Mouse (Mus musculus) MEL (cell line): ENCODE measurements around the gene Cbr1. TPM values are rescaled to one million over a fixed set of nuclear protein-coding genes. Genes with fewer than 3 reads are reported as not detected.

Source experiments
- DNase-seq: peaks from one replicate; pipeline ENCODE4 v3.0.0; 2011; ENCODE audit warnings: low read depth, low spot score
- H3K27ac ChIP-seq: 2 replicates; pipeline ENCODE4 v1.5.1; 2012; ENCODE audit warnings: low read depth, mild to moderate bottlenecking, control low read depth, low read length, moderate library complexity; ENCODE audit not compliant: control insufficient read depth
- H3K27me3 ChIP-seq, 2 experiments: fragments of 150-350 bp in 1 of 2; sonication (generic) in 1 of 2; 2 replicates each; pipeline ENCODE4 v1.6.1; 2012; ENCODE audit warnings: low read length in 2 of 2, mild to moderate bottlenecking in 2 of 2, improper control_type of control experiment in 1 of 2, moderate library complexity in 1 of 2; ENCODE audit not compliant: insufficient read depth in 2 of 2, control insufficient read depth in 1 of 2
- H3K36me3 ChIP-seq, 2 experiments: 2 replicates each; pipeline ENCODE4 v1.6.1; 2012 to 2014; ENCODE audit warnings: low read length in 2 of 2, improper control_type of control experiment in 1 of 2, inconsistent platforms in 1 of 2, mild to moderate bottlenecking in 1 of 2; ENCODE audit not compliant: insufficient read depth in 2 of 2, control insufficient read depth in 1 of 2
- H3K4me1 ChIP-seq, 2 experiments: fragments of 150-350 bp in 1 of 2; sonication (generic) in 1 of 2; 2 replicates each; pipeline ENCODE4 v1.6.1; 2012; ENCODE audit warnings: low read length in 2 of 2, improper control_type of control experiment in 1 of 2, mild to moderate bottlenecking in 1 of 2; ENCODE audit not compliant: insufficient read depth in 2 of 2, control insufficient read depth in 1 of 2
- H3K4me3 ChIP-seq, 2 experiments: fragments of 150-350 bp in 1 of 2; sonication (generic) in 1 of 2; 2 replicates each; pipeline ENCODE4 v1.5.1; 2012; ENCODE audit warnings: low read depth in 2 of 2, low read length in 2 of 2, mild to moderate bottlenecking in 2 of 2, moderate library complexity in 2 of 2, control low read depth in 1 of 2, improper control_type of control experiment in 1 of 2; ENCODE audit not compliant: control insufficient read depth in 1 of 2, insufficient read depth in 1 of 2
- H3K79me2 ChIP-seq: 2 replicates; pipeline ENCODE4 v1.6.1; 2012; ENCODE audit warnings: mild to moderate bottlenecking, low read length, moderate library complexity; ENCODE audit not compliant: control insufficient read depth, poor library complexity, insufficient read depth
- H3K9ac ChIP-seq: 2 replicates; pipeline ENCODE4 v1.6.1; 2012; ENCODE audit warnings: low read depth, mild to moderate bottlenecking, control low read depth, low read length, moderate library complexity; ENCODE audit not compliant: control insufficient read depth, poor library complexity, severe bottlenecking
- H3K9me3 ChIP-seq: fragments of 150-350 bp; sonication (generic); replicated peaks from 2 replicates; pipeline ENCODE4 v1.6.1; 2012; ENCODE audit warnings: mild to moderate bottlenecking, low read length, improper control_type of control experiment, moderate library complexity; ENCODE audit not compliant: insufficient read depth
- BHLHE40 ChIP-seq: IDR thresholded peaks from 2 replicates; pipeline ENCODE4 v1.6.1; 2012; ENCODE audit warnings: low read depth, mild to moderate bottlenecking, inconsistent platforms, low read length, improper control_type of control experiment, borderline replicate concordance
- CHD1 ChIP-seq: IDR thresholded peaks from 2 replicates; pipeline ENCODE4 v1.6.1; 2012; ENCODE audit warnings: low read depth, mild to moderate bottlenecking, inconsistent platforms, low read length, improper control_type of control experiment
- CTCF ChIP-seq, 3 experiments: IDR thresholded peaks in 2 of 3; conservative IDR thresholded peaks in 1 of 3; 2 replicates each; pipeline ENCODE4 v1.5.1; 2011 to 2012; ENCODE audit warnings: low read length in 3 of 3, low read depth in 2 of 3, mild to moderate bottlenecking in 2 of 3, improper control_type of control experiment in 1 of 3, inconsistent platforms in 1 of 3, mixed read lengths in 1 of 3, moderate library complexity in 1 of 3; ENCODE audit not compliant: control insufficient read depth in 1 of 3, insufficient read depth in 1 of 3, poor library complexity in 1 of 3, severe bottlenecking in 1 of 3
- EP300 ChIP-seq, 2 experiments: IDR thresholded peaks; 2 replicates each; pipeline ENCODE4 v1.6.1; 2011; ENCODE audit warnings: improper control_type of control experiment in 2 of 2, low read length in 2 of 2, low read depth in 1 of 2, mild to moderate bottlenecking in 1 of 2
- ETS1 ChIP-seq: IDR thresholded peaks from 2 replicates; pipeline ENCODE4 v1.6.1; 2012; ENCODE audit warnings: low read depth, mild to moderate bottlenecking, inconsistent platforms, low read length, improper control_type of control experiment, moderate library complexity
- GABPA ChIP-seq: IDR thresholded peaks from 2 replicates; pipeline ENCODE4 v1.6.1; 2012; ENCODE audit warnings: low read depth, mild to moderate bottlenecking, inconsistent platforms, low read length, improper control_type of control experiment, moderate library complexity
- GATA1 ChIP-seq: IDR thresholded peaks from 2 replicates; pipeline ENCODE4 v1.6.1; 2011; ENCODE audit warnings: low read depth, low read length, improper control_type of control experiment
- HCFC1 ChIP-seq: IDR thresholded peaks from 2 replicates; pipeline ENCODE4 v1.6.1; 2012; ENCODE audit warnings: low read depth, mild to moderate bottlenecking, inconsistent platforms, low read length, improper control_type of control experiment, moderate library complexity
- KAT2A ChIP-seq: conservative IDR thresholded peaks from 2 replicates; pipeline ENCODE4 v1.6.1; 2012; ENCODE audit warnings: low read depth, low read length, improper control_type of control experiment, inconsistent platforms
- MAZ ChIP-seq: IDR thresholded peaks from 2 replicates; pipeline ENCODE4 v1.6.1; 2012; ENCODE audit warnings: low read depth, mild to moderate bottlenecking, inconsistent platforms, low read length, improper control_type of control experiment
- MXI1 ChIP-seq: IDR thresholded peaks from 2 replicates; pipeline ENCODE4 v1.6.1; 2011; ENCODE audit warnings: mild to moderate bottlenecking, low read depth, low read length, improper control_type of control experiment
- NELFE ChIP-seq: IDR thresholded peaks from 2 replicates; pipeline ENCODE4 v1.6.1; 2011; ENCODE audit warnings: low read depth, low read length, improper control_type of control experiment
- NRF1 ChIP-seq: IDR thresholded peaks from 2 replicates; pipeline ENCODE4 v1.6.1; 2014; ENCODE audit warnings: low read depth, mild to moderate bottlenecking, inconsistent platforms, low read length, improper control_type of control experiment, moderate library complexity; ENCODE audit not compliant: poor library complexity, insufficient read depth, severe bottlenecking
- POLR2A ChIP-seq, 2 experiments: IDR thresholded peaks; 2 replicates each; pipeline ENCODE4 v1.6.1; 2011 to 2012; ENCODE audit warnings: low read length in 2 of 2, mild to moderate bottlenecking in 2 of 2, control low read depth in 1 of 2, improper control_type of control experiment in 1 of 2, low read depth in 1 of 2, moderate library complexity in 1 of 2; ENCODE audit not compliant: control insufficient read depth in 1 of 2, insufficient read depth in 1 of 2, poor library complexity in 1 of 2
- POLR2AphosphoS2 ChIP-seq: IDR thresholded peaks from 2 replicates; pipeline ENCODE4 v1.6.1; 2011; ENCODE audit warnings: low read length, improper control_type of control experiment
- POLR2AphosphoS5 ChIP-seq: IDR thresholded peaks from 2 replicates; pipeline ENCODE4 v1.6.1; 2012; ENCODE audit warnings: low read depth, borderline replicate concordance, mild to moderate bottlenecking, inconsistent platforms, low read length, moderate library complexity, mixed read lengths
- RAD21 ChIP-seq: IDR thresholded peaks from 2 replicates; pipeline ENCODE4 v1.6.1; 2011; ENCODE audit warnings: mild to moderate bottlenecking, low read depth, low read length, improper control_type of control experiment
- RCOR1 ChIP-seq: IDR thresholded peaks from 2 replicates; pipeline ENCODE4 v1.6.1; 2012; ENCODE audit warnings: low read depth, mild to moderate bottlenecking, inconsistent platforms, low read length, improper control_type of control experiment
- SIN3A ChIP-seq: IDR thresholded peaks from 2 replicates; pipeline ENCODE4 v1.6.1; 2012; ENCODE audit warnings: low read length, improper control_type of control experiment, inconsistent platforms
- SMC3 ChIP-seq: IDR thresholded peaks from 2 replicates; pipeline ENCODE4 v1.6.1; 2011; ENCODE audit warnings: low read depth, low read length, improper control_type of control experiment
- TBP ChIP-seq: IDR thresholded peaks from 2 replicates; pipeline ENCODE4 v1.8.0; 2011; ENCODE audit warnings: low read depth, low read length, improper control_type of control experiment
- TCF12 ChIP-seq: IDR thresholded peaks from 2 replicates; pipeline ENCODE4 v1.6.1; 2014; ENCODE audit warnings: low read depth, mild to moderate bottlenecking, inconsistent platforms, low read length, improper control_type of control experiment, moderate library complexity
- USF1 ChIP-seq: IDR thresholded peaks from 2 replicates; pipeline ENCODE4 v1.6.1; 2014; ENCODE audit warnings: low read depth, mild to moderate bottlenecking, inconsistent platforms, low read length, improper control_type of control experiment, moderate library complexity
- ZC3H11A ChIP-seq: IDR thresholded peaks from 2 replicates; pipeline ENCODE4 v1.6.1; 2012; ENCODE audit warnings: low read depth, mild to moderate bottlenecking, inconsistent platforms, low read length, improper control_type of control experiment
- ZKSCAN1 ChIP-seq: IDR thresholded peaks from 2 replicates; pipeline ENCODE4 v1.6.1; 2012; ENCODE audit warnings: low read depth, mild to moderate bottlenecking, inconsistent platforms, low read length, improper control_type of control experiment, moderate library complexity
- ZMIZ1 ChIP-seq: IDR thresholded peaks from 2 replicates; pipeline ENCODE4 v1.6.1; 2012; ENCODE audit warnings: low read depth, mild to moderate bottlenecking, inconsistent platforms, low read length, improper control_type of control experiment, moderate library complexity
- ZNF384 ChIP-seq: IDR thresholded peaks from 2 replicates; pipeline ENCODE4 v1.6.1; 2012; ENCODE audit warnings: low read depth, mild to moderate bottlenecking, inconsistent platforms, low read length, improper control_type of control experiment
- polyA plus RNA-seq, 2 experiments: library from polyadenylated mRNA; stranded (reverse) in 1 of 2; unstranded in 1 of 2; fragments of >175 nt in 1 of 2; fragments of >200 nt in 1 of 2; gene quantifications; 2 replicates each; pipeline versions ENCODE4 v1.2.1 to v1.2.4; 2012; ENCODE audit warnings: low replicate concordance in 2 of 2, low read depth in 1 of 2; ENCODE audit not compliant: insufficient read length in 2 of 2, insufficient read depth in 1 of 2, missing spikeins in 1 of 2
- total RNA-seq: library from RNA; depleted of rRNA; stranded (reverse); fragments of 300-350 nt; gene quantifications from 2 replicates; pipeline ENCODE4 v1.2.3, GENCODE M21; 2012

Gene Cbr1
- total and polyA plus RNA-seq, 3 experiments = 63.0 to 140 TPM; not detected in 1

- Histone ChIP-seq H3K4me1 (no peaks in the 10 kb centered on the region), H3K27ac (no peak overlapping the region), H3K4me3 (no peak overlapping the region), H3K79me2 (peaks cover 6% of the 10 kb centered on the region), H3K36me3 (peaks cover 0 to 2% of the 10 kb centered on the region in 2 experiments; a peak in 1 of 4 replicates), H3K9ac (no peak overlapping the region), H3K27me3 (no peaks in the 10 kb centered on the region), H3K9me3 (no peaks in the 10 kb centered on the region)
- no peak for TF ChIP-seq USF1
- no peak for TF ChIP-seq RCOR1
- TF ChIP-seq HCFC1 = no peak
- TF ChIP-seq ETS1 = no peak
- no peak for TF ChIP-seq MXI1
- TF ChIP-seq GATA1 = no peak
- no peak for TF ChIP-seq POLR2A (IDR thresholded peaks at IDR 0.05; ENCODE audit: control insufficient read depth in 1 of 2, insufficient read depth in 1 of 2, low read depth in 1 of 2, low read length in 2 of 2, poor library complexity in 1 of 2)
- no peak for TF ChIP-seq ZC3H11A
- TF ChIP-seq ZMIZ1 = no peak
- TF ChIP-seq POLR2AphosphoS5 = no peak
- TF ChIP-seq ZNF384 = no peak
- TF ChIP-seq EP300 (IDR thresholded peaks at IDR 0.05; ENCODE audit: low read depth in 1 of 2, low read length in 2 of 2) = no peak
- TF ChIP-seq POLR2AphosphoS2 = no peak
- no peak for TF ChIP-seq BHLHE40
- TF ChIP-seq NRF1 = no peak
- no peak for TF ChIP-seq TBP
- TF ChIP-seq CHD1 = no peak
- TF ChIP-seq ZKSCAN1 = no peak
- no peak for TF ChIP-seq TCF12
- TF ChIP-seq GABPA = no peak
- DNase-seq = no peak
These were observed 5.3 kb downstream of the Cbr1 start for GRCm38 (mm10) chr16:93610961-93611360.

DNA sequence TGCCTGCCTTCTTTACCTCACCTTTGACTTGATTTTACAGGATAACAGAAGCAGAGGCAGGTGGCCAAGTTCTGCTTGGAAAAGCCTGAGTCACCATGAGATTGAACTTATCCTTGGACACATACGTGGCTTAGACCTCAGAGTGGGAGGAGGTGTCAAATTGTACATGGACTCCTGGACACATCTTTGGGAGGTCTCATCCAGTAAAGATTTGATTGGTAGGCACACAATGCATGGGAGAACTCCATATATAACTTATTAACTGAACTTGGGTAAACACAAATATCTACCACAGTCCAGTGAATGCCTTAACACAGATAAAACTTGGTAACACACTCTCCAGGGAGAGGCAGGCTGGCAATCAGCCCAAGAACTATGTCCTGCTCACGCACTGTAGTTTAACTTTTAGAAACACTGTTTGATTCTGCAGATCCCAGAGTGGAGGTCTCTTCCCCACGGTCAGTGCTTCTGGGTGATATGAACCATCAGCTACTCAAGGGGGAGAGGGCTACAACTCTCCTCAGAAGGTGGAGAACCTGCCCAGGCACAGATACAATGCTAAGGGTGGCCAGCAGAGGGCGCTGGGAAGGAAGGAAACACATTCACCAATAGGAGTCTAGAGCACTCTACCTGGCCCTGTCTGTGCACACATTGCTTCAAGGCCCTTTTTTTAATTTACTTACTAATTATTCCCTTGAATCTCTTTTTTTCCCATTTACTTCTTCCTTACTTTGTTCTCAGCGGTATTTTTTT, 9.6 kb downstream of the Cbr1 start:
- Histone ChIP-seq H3K79me2 (no peaks in the 10 kb centered on the region), H3K9ac (no peak overlapping the region), H3K27ac (no peak overlapping the region), H3K27me3 (no peaks in the 10 kb centered on the region), H3K4me1 (no peaks in the 10 kb centered on the region), H3K9me3 (no peaks in the 10 kb centered on the region), H3K4me3 (no peak overlapping the region), H3K36me3 (no peaks in the 10 kb centered on the region; a peak in 1 of 4 replicates)
- peak; percentile 49 for TF ChIP-seq ZC3H11A
- TF ChIP-seq EP300 (IDR thresholded peaks at IDR 0.05; ENCODE audit: low read depth in 1 of 2, low read length in 2 of 2) = 0 out of 4 replicates have a peak, but pooled peaks of 1 of the 2 experiments have one; percentile 18
- TF ChIP-seq SMC3 = peak; percentile 70
- TF ChIP-seq CTCF (IDR thresholded peaks at IDR 0.05 in 2 of 3, conservative IDR thresholded peaks at IDR 0.05 in 1 of 3; ENCODE audit: control insufficient read depth in 1 of 3, insufficient read depth in 1 of 3, low read depth in 2 of 3, low read length in 3 of 3, poor library complexity in 1 of 3, severe bottlenecking in 1 of 3) = peak; percentile 78 to 88 (median 82)
- 0 out of 2 replicates have a peak, but pooled peaks have one; percentile 50 for TF ChIP-seq MAZ
- 0 out of 2 replicates have a peak, but pooled peaks have one; percentile 29 for TF ChIP-seq SIN3A
- TF ChIP-seq ZMIZ1 = no peak
- TF ChIP-seq KAT2A = no peak
- TF ChIP-seq RAD21 = peak; percentile 52
- TF ChIP-seq POLR2A (IDR thresholded peaks at IDR 0.05; ENCODE audit: control insufficient read depth in 1 of 2, insufficient read depth in 1 of 2, low read depth in 1 of 2, low read length in 2 of 2, poor library complexity in 1 of 2) = no peak
- TF ChIP-seq GABPA = no peak
- no peak for TF ChIP-seq CHD1
- 0 out of 2 replicates have a peak, but pooled peaks have one; percentile 9 for TF ChIP-seq BHLHE40
- TF ChIP-seq ZNF384 = 0 out of 2 replicates have a peak, but pooled peaks have one; percentile 18
- no peak for TF ChIP-seq USF1
- TF ChIP-seq NELFE = no peak
- TF ChIP-seq POLR2AphosphoS2 = no peak
- peak; percentile 80 for DNase-seq
